Mouse (Mus musculus): ENCODE measurements around the gene Adam8.

The Adam8 gene

DNA sequence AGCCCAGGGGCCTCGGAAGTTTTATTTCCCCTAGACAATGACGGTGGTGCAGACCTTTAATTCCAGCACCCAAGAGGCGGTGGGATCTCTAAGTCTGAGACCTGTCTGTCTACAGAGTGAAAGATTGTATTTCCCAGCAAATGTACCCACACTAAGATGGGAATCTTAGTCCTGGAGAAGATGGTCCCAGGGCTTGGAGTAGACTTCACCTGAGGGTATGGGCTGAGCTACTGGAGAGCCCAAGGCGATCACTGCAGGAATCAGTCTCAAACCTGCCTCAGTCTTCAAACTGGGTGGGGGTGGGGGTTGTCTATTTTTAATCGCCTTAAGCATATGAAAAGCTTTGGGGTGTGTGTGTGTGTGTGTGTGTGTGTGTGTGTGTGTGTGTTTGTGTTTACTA, 46.3 kb downstream of the Adam8 start:
- DNase-seq (ENCODE audit: inconsistent ontology term): no peak

DNA sequence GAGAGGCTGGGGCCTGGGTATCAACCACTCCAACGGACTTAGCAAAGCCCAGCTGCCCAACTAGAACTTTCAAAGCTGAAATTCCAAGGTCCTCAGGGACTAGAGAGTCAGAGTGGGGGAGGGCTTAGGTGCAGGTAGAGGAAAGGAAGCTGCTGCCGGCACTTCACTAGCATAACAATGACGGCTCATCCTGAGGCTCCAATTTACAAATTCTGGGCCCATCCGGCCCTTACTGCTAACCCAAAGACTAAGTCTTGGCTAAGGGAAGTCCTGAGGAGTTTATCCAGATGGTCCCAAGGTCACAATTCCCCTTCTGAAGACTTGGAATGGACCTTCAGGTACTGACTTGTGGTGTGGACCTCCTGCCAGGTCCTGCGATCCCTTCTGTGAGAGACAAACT, 46.8 kb downstream of the Adam8 start:
- DNase-seq (ENCODE audit: inconsistent ontology term): no peak

DNA sequence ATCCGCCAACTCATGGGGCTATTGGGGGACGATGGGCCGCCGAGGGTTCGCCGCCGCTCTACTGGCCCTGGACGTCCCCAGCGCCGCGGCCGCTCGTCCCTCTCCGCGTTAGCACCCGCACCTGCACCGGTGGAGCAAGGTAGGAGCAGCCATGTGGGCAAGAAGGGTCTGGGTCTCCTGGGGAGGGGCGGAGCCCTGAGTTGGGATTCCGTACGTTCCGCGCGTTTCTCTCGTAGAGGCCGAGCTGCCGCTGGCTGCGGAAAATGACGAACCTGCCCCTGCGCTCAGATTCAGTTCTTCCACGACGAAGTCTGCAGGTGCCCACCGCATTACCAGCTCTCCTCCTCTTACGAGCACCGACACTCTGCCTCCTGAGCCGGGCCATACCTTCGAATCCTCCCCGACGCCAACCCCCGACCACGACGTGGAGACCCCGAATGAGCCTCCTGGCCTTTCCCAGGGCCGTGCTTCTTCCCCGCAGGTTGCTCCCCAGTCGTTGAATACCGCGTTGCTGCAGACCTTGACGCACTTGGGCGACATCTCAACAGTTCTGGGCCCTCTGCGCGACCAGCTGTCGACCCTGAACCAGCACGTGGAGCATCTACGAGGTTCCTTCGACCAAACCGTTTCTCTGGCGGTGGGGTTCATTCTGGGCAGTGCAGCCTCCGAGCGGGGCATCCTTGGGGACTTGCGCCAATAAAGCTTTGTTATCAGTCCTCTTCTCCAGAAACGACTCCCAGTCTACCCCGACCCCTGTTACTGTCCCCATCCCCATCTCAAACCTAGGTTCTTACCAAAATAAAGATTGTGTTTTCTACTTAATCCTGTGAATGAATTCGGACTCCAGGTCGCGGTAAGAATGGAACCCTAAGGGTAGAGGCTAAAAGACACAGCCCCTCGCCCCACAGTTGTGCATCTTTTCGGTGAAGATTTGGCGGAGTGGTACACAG, 47.8 kb downstream of the Adam8 start:
- no peak for DNase-seq (ENCODE audit: inconsistent ontology term)

DNA sequence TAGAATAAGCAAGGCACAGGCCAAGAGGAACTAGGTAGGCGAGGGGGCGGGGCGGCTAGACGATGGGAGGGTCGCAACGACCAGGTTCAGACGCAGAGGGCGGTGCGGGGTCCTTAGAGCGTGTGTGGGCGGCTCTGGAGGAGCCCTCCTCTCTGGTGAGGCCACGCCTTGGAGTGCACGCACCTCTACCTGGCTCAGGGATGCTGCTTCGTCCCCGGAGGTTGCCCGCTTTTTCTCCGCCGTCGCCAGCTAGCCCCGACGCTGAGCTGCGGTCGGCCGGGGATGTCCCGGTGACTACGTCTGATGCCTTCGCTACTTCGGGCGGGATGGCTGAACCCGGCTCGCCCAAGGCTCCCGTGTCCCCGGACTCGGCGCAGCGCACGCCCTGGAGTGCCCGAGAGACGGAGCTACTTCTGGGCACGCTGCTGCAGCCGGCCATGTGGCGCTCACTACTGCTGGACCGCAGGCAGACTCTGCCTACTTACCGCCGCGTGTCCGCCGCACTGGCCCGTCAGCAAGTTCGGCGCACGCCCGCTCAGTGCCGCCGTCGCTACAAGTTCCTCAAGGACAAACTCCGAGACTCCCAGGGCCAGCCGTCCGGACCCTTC, 48.6 kb downstream of the Adam8 start, which contains the start of gene Utf1:
Gene Utf1, plus strand, starts transcription at position 116 of the 608 bp plus-strand sequence.
- DNase-seq (ENCODE audit: inconsistent ontology term): peak; percentile 27

DNA sequence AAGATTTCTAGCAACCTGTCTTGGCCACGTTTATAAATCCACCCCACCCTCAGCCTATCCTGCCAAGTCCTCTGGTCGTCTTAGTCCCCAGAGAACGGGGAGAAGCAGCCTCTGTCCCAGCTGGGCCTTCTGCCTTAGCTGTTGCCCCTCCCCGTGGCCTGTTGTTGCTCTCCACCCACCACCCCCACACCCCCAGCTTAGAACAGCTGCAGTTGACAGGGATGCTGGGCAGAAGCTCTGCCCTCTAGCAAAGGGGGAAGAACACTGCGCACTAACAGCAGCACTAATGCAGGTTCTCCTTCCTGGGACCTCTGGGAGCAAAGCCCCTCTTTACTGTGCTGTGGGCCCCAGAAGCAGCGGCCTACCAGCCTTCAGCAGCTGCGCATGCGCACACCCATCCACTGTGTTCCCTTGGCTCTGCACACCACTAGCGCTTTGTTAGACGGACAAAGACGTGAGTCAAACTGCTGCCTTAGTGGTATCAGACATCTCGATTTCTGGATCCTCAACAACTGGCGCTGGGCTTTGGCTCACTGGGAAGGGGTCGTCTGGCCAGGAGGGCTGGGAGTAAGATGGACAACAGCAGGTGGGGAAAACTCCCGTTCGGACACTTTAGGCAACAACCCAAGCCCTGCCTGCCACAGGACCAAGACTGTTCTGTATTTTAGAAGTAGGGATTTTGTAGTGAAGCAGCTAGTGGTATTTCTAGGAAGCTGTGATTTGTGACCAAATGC, 51.7 kb downstream of the Adam8 start:
- no peak for DNase-seq (ENCODE audit: inconsistent ontology term)

DNA sequence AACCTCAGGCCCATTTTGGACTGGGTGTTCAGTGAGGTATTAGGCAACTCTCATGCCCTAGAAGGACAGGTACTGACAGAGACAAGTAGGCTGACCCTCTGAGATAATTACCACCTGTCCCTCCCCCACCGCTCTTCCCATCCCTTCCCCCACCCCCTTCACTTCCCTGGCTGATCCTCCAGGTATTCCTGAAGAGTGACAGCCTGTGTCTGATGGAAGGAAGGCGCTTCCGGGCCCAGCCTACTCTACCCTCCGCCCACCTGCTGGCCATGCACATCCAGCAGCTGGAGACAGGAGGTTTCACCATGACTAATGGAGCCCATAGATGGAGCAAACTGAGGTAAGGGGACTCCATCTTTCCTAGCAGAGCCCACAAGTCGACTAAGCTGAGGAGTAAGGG, 54.6 kb downstream of the Adam8 start:
- DNase-seq (ENCODE audit: inconsistent ontology term): no peak

DNA sequence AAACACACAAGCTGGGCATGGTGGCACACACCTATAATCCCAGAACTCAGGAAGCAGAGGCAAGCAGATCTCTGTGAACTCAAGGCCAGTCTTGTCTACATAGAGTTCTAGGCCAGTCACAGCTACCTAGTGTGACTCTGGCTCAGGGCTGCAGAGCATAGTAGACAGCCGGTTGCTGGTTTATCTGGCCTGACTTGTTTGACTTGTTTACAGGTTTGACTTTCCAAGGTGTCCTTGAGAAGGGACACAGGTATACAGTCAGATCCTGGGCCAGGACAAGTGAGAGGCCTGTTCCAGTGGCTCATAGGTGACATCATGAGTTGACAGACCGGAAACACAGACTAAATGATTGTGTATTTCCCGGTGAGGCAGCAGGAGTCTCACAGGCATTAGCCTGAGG, 55.2 kb downstream of the Adam8 start:
- no peak for DNase-seq (ENCODE audit: inconsistent ontology term)

DNA sequence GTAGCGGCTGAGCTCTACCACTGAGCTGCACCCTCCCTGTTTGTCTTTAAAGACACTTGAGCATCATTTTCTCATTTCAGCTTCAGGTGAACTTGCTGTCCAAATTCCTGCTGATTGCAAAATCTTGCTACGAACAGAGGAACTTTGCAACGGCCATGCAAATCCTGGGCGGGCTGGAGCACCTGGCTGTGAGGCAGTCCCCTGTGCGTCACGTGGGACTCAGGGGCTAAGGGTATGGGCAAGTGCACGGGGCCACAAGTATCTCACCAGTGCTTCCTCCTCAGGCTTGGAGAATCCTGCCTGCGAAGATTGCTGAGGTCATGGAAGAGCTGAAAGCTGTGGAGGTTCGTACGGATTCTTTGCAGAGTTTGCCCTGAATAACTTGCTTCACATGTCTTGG, 55.7 kb downstream of the Adam8 start:
- DNase-seq (ENCODE audit: inconsistent ontology term): no peak

DNA sequence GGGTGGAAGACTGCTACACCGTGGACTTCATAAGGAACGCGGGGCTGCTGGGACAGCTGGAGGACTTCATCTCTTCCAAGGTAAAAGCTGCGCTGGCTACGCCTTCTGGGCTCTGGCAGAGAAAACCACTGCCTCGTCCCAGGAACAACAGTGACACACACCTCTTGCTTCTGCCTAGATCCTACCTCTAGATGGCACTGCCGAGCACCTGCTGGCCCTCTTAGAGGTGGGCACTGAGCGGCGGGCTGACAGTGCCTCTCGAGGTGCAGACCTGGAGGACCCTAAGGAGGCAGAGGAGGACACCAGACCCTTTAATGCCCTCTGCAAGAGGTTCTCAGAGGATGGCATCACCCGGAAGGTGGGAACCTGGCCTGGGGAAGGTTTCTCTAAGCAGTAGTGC, 61.6 kb downstream of the Adam8 start:
- DNase-seq (ENCODE audit: inconsistent ontology term): no peak

Data from Muller cell, postnatal 12 days (primary cell).